Mouse (Mus musculus) myocyte (in vitro differentiated cells): Measurements from ENCODE around the gene Rnf225. TPM values are rescaled to one million over a fixed set of nuclear protein-coding genes. Genes with fewer than 3 reads are reported as not detected.
"Not testable (repeated sequence)": the region's sequence is repeated elsewhere in the genome, so short reads cannot be mapped to it uniquely, and the experiment has no call there.

Experiments used
- H3K27me3 ChIP-seq: one replicate; pipeline ENCODE4 v1.6.1; 2011; ENCODE audit not compliant: control insufficient read depth, insufficient read depth, insufficient read length
- H3K36me3 ChIP-seq: one replicate; pipeline ENCODE4 v1.6.1; 2011; ENCODE audit not compliant: control insufficient read depth, insufficient read depth
- H3K4me2 ChIP-seq: one replicate; pipeline ENCODE4 v1.6.1; 2011; ENCODE audit warnings: low read depth, control low read depth
- H3K4me3 ChIP-seq: one replicate; pipeline ENCODE4 v1.5.1; 2011; ENCODE audit warnings: mild to moderate bottlenecking, control low read depth, moderate library complexity
- H3K79me2 ChIP-seq: one replicate; pipeline ENCODE4 v1.6.1; 2011; ENCODE audit not compliant: control insufficient read depth, insufficient read depth
- H3ac ChIP-seq: one replicate; pipeline ENCODE4 v1.6.1; 2011; ENCODE audit not compliant: control insufficient read depth, insufficient read length
- CEBPB ChIP-seq: IDR thresholded peaks from 2 replicates; pipeline ENCODE4 v1.6.1; 2011; ENCODE audit warnings: mild to moderate bottlenecking, moderate library complexity; ENCODE audit not compliant: poor library complexity, insufficient read depth, severe bottlenecking
- E2F4 ChIP-seq: IDR thresholded peaks from one replicate; pipeline ENCODE4 v1.6.1; 2011; ENCODE audit warnings: mild to moderate bottlenecking, control low read depth, moderate library complexity; ENCODE audit not compliant: insufficient read depth
- MAX ChIP-seq: IDR thresholded peaks from one replicate; pipeline ENCODE4 v1.6.1; 2011; ENCODE audit warnings: low read depth, mild to moderate bottlenecking, control low read depth
- MYOD1 ChIP-seq, 3 experiments: IDR thresholded peaks; one replicate each; pipeline ENCODE4 v1.6.1; 2011; ENCODE audit warnings: control low read depth in 2 of 3, low read depth in 2 of 3, mild to moderate bottlenecking in 2 of 3, moderate library complexity in 1 of 3; ENCODE audit not compliant: insufficient read length in 2 of 3, control insufficient read depth in 1 of 3
- MYOG ChIP-seq, 3 experiments: IDR thresholded peaks; one replicate each; pipeline ENCODE4 v1.6.1; 2011; ENCODE audit warnings: control low read depth in 2 of 3, low read depth in 2 of 3, mild to moderate bottlenecking in 2 of 3; ENCODE audit not compliant: insufficient read length in 2 of 3, control insufficient read depth in 1 of 3, insufficient read depth in 1 of 3
- POLR2A ChIP-seq: IDR thresholded peaks from one replicate; pipeline ENCODE4 v1.6.1; 2011; ENCODE audit warnings: low read depth, mild to moderate bottlenecking, control low read depth, moderate library complexity; ENCODE audit not compliant: insufficient read length
- POLR2AphosphoS2 ChIP-seq: IDR thresholded peaks from one replicate; pipeline ENCODE4 v1.6.1; 2011; ENCODE audit warnings: low read depth, control low read depth; ENCODE audit not compliant: insufficient read length
- REST ChIP-seq: IDR thresholded peaks from one replicate; pipeline ENCODE4 v1.6.1; 2011; ENCODE audit warnings: mild to moderate bottlenecking, control low read depth, moderate library complexity; ENCODE audit not compliant: insufficient read depth, insufficient read length
- SRF ChIP-seq: IDR thresholded peaks from one replicate; pipeline ENCODE4 v1.6.1; 2011; ENCODE audit warnings: low read depth; ENCODE audit not compliant: control insufficient read depth, insufficient read length
- TCF12 ChIP-seq: IDR thresholded peaks from one replicate; pipeline ENCODE4 v1.6.1; 2011; ENCODE audit warnings: mild to moderate bottlenecking, control low read depth; ENCODE audit not compliant: poor library complexity, insufficient read depth, severe bottlenecking
- TCF3 ChIP-seq: IDR thresholded peaks from one replicate; pipeline ENCODE4 v1.6.1; 2011; ENCODE audit warnings: low read depth, control low read depth; ENCODE audit not compliant: insufficient read length
- USF1 ChIP-seq: IDR thresholded peaks from one replicate; pipeline ENCODE4 v1.6.1; 2011; ENCODE audit warnings: low read depth, mild to moderate bottlenecking, control low read depth, moderate library complexity
- polyA plus RNA-seq: library from polyadenylated mRNA; unstranded; fragments of >200 nt; fragmentation: generic; extraction: Trizol; gene quantifications from one replicate; pipeline ENCODE4 v1.2.1, GENCODE M21; 2012; ENCODE audit warnings: missing spikeins

The Rnf225 gene
- polyA plus RNA-seq, 1 experiment: 0.91 TPM

DNA sequence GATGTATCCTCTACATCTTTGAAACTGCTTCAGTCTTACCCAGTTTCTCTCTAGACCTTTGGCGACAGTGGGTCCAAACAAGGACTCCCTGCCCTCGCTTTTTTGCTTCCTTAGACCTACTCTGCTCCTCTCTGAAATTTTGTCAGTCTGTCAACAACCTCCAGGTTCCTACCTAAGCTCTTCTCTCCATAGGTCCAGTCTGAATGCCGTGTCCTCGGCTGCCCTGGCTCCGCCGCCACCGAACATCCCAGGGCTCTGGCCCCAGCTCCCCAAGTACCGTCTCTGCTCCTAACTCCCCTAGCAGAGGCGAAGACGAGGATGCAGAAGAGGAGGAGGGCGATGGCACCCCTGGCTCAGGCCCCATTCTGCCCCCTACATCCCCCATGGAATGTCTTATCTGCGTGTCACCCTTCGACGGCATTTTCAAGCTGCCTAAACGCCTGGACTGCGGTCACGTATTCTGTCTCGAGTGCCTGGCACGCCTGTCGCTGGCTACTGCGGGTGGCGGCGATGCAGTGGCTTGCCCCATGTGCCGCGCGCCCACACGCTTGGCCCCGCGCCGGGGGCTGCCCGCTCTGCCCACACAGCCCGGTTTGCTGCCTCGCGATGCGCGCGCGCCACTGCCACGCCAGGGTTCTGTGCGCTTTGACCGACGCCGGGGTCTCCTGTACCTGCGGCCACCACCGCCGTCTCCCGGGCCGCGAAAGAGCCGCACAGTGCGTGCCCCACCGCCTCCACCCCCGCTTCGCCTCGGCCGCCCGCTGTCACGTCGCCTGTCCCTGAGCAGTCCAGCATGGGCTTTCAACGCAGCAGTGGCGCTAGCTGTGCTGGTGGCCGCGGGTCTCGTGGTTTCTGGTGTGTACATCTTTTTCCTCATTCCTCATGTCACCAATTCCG, 725 bp downstream of the Rnf225 start:
- no peaks in the 10 kb centered on the region for H3K27me3 ChIP-seq
- H3K4me3 ChIP-seq: no peak overlapping the region

GRCm38 (mm10) chr7:12933615-12934140, 6.5 kb downstream of the Rnf225 start:
- H3K36me3 ChIP-seq: no peaks in the 10 kb centered on the region
- TF ChIP-seq SRF (no peak), USF1 (no peak), POLR2A (no peak), E2F4 (no peak), CEBPB (no peak), MYOG (IDR thresholded peaks at IDR 0.05; ENCODE audit: control insufficient read depth in 1 of 3, insufficient read depth in 1 of 3, insufficient read length in 2 of 3, low read depth in 2 of 3) (no peak), MYOD1 (IDR thresholded peaks at IDR 0.05; ENCODE audit: control insufficient read depth in 1 of 3, insufficient read length in 2 of 3, low read depth in 2 of 3) (no peak), TCF3 (no peak), POLR2AphosphoS2 (no peak)
- no peaks in the 10 kb centered on the region for H3K79me2 ChIP-seq
- no peaks in the 10 kb centered on the region for H3K27me3 ChIP-seq
- no peak overlapping the region for H3K4me2 ChIP-seq
- H3K4me3 ChIP-seq: no peak overlapping the region
- no peak overlapping the region for H3ac ChIP-seq

More for the DNA sequence above, 725 bp downstream of the Rnf225 start:
- peaks cover 14% of the 10 kb centered on the region for H3K79me2 ChIP-seq
- no peak overlapping the region for H3ac ChIP-seq
- H3K36me3 ChIP-seq: peaks cover 31% of the 10 kb centered on the region
- H3K4me2 ChIP-seq: no peak overlapping the region
- TF ChIP-seq POLR2A: peak; percentile 35
- TF ChIP-seq MYOD1 (IDR thresholded peaks at IDR 0.05; ENCODE audit: control insufficient read depth in 1 of 3, insufficient read length in 2 of 3, low read depth in 2 of 3): no peak
- TF ChIP-seq SRF: no peak
- peak; percentile 60 for TF ChIP-seq POLR2AphosphoS2
- no peak for TF ChIP-seq USF1

- no peak overlapping the region for H3ac ChIP-seq
- TF ChIP-seq MYOG (IDR thresholded peaks at IDR 0.05; ENCODE audit: control insufficient read depth in 1 of 3, insufficient read depth in 1 of 3, insufficient read length in 2 of 3, low read depth in 2 of 3): no peak
- no peak for TF ChIP-seq USF1
- no peak for TF ChIP-seq MAX
- TF ChIP-seq TCF12: no peak
- no peak for TF ChIP-seq POLR2A
- no peak for TF ChIP-seq REST
- no peak for TF ChIP-seq TCF3
- no peak for TF ChIP-seq E2F4
- TF ChIP-seq CEBPB: no peak
- TF ChIP-seq SRF: no peak
- no peak for TF ChIP-seq POLR2AphosphoS2
- no peak for TF ChIP-seq MYOD1 (IDR thresholded peaks at IDR 0.05; ENCODE audit: control insufficient read depth in 1 of 3, insufficient read length in 2 of 3, low read depth in 2 of 3)
- H3K27me3 ChIP-seq: no peaks in the 10 kb centered on the region
- H3K79me2 ChIP-seq: no peaks in the 10 kb centered on the region
- no peaks in the 10 kb centered on the region for H3K36me3 ChIP-seq
- no peak overlapping the region for H3K4me2 ChIP-seq
- H3K4me3 ChIP-seq: no peak overlapping the region
Measured at GRCm38 (mm10) chr7:12934808-12935207, 7.6 kb downstream of the Rnf225 start.

GRCm38 (mm10) chr7:12937254-12937803, 10.1 kb downstream of the Rnf225 start:
- not testable (repeated sequence) for H3K79me2 ChIP-seq, H3K4me2 ChIP-seq, H3K4me3 ChIP-seq, H3K27me3 ChIP-seq, H3ac ChIP-seq, H3K36me3 ChIP-seq

- H3K4me3 ChIP-seq: no peak overlapping the region
- no peak overlapping the region for H3K4me2 ChIP-seq
- H3K79me2 ChIP-seq: no peaks in the 10 kb centered on the region
- H3K27me3 ChIP-seq: no peaks in the 10 kb centered on the region
- no peaks in the 10 kb centered on the region for H3K36me3 ChIP-seq
- no peak overlapping the region for H3ac ChIP-seq
- TF ChIP-seq TCF12: no peak
- no peak for TF ChIP-seq SRF
- no peak for TF ChIP-seq POLR2A
- TF ChIP-seq E2F4: no peak
- TF ChIP-seq MYOD1 (IDR thresholded peaks at IDR 0.05; ENCODE audit: control insufficient read depth in 1 of 3, insufficient read length in 2 of 3, low read depth in 2 of 3): no peak
- TF ChIP-seq MAX: no peak
- no peak for TF ChIP-seq REST
- TF ChIP-seq USF1: no peak
- TF ChIP-seq MYOG (IDR thresholded peaks at IDR 0.05; ENCODE audit: control insufficient read depth in 1 of 3, insufficient read depth in 1 of 3, insufficient read length in 2 of 3, low read depth in 2 of 3): no peak
- TF ChIP-seq TCF3: no peak
- TF ChIP-seq CEBPB: no peak
- TF ChIP-seq POLR2AphosphoS2: no peak
Measured at GRCm38 (mm10) chr7:12940599-12940998, 13.4 kb downstream of the Rnf225 start.
